In the genomic region with DNA sequence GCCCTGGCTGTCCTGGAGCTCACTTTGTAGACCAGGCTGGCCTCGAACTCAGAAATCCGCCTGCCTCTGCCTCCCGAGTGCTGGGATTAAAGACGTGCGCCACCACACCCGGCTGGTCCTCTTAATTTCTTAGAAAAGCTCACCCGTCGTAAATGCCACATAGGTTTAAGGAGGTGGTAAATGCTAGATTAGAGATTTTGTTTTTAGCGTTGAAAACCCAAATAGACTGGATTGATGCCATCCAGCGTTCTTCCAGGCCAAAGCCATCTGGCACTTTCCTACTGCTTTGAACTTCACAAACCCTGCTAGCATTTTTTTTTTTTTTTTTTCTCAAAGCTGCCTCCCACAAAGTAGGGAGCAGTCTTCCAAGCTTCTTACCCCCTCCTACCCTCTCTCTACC, we compare ENCODE assay signal across 8 mouse cellular contexts. TPM values are rescaled to one million over a fixed set of nuclear protein-coding genes. Genes with fewer than 3 reads are reported as not detected.
A peak's percentile ranks its signal among the peaks of the same experiment; 100 is the strongest.
DNase-seq lines count a peak whose midpoint lies in the region; ATAC-seq and TF ChIP-seq lines count a peak whose summit lies in the region.

No protein-coding gene starts in this region.

- TF ChIP-seq CTCF in lung, postnatal 0 days (IDR thresholded peaks at IDR 0.05), result no peak

- no peaks in the 10 kb centered on the region for H3K27me3 ChIP-seq in embryonic facial prominence, embryonic 12.5 days
- H3K27me3 ChIP-seq in embryonic facial prominence, embryonic 10.5 days (replicated peaks; ENCODE audit: low read depth, poor library complexity, severe bottlenecking), result 0 out of 2 replicates have a peak, but pooled peaks cover 4% of the 10 kb centered on the region
- no peaks in the 10 kb centered on the region for H3K27me3 ChIP-seq in embryonic facial prominence, embryonic 15.5 days
- H3K27me3 ChIP-seq in midbrain, embryonic 14.5 days (ENCODE audit: control insufficient read depth, insufficient read depth, low read length), result no peaks in the 10 kb centered on the region
- no peaks in the 10 kb centered on the region for H3K27me3 ChIP-seq in lung, postnatal 0 days (replicated peaks; ENCODE audit: insufficient read depth, low read length)

- ATAC-seq in embryonic facial prominence, embryonic 12.5 days (ENCODE audit: insufficient number of reproducible peaks, insufficient read depth, low FRiP score, low TSS enrichment), result no peak
- ATAC-seq in embryonic facial prominence, embryonic 15.5 days (ENCODE audit: insufficient number of reproducible peaks, low FRiP score, low TSS enrichment, low read depth), result no peak
- no peak for ATAC-seq in midbrain, embryonic 14.5 days (ENCODE audit: low FRiP score, low TSS enrichment)
- no peak for ATAC-seq in lung, postnatal 0 days

- H3K4me3 ChIP-seq in embryonic facial prominence, embryonic 12.5 days, result no peak overlapping the region
- H3K4me3 ChIP-seq in embryonic facial prominence, embryonic 10.5 days, result no peak overlapping the region
- H3K4me3 ChIP-seq in embryonic facial prominence, embryonic 15.5 days (replicated peaks), result no peak overlapping the region
- no peak overlapping the region for H3K4me3 ChIP-seq in midbrain, embryonic 14.5 days (replicated peaks; ENCODE audit: low read depth, low read length)
- no peak overlapping the region for H3K4me3 ChIP-seq in lung, postnatal 0 days (ENCODE audit: low read depth, low read length)

- H3K27ac ChIP-seq in embryonic facial prominence, embryonic 12.5 days, result no peak overlapping the region
- no peak overlapping the region for H3K27ac ChIP-seq in embryonic facial prominence, embryonic 10.5 days (replicated peaks)
- no peak overlapping the region for H3K27ac ChIP-seq in embryonic facial prominence, embryonic 15.5 days (replicated peaks)
- no peak overlapping the region for H3K27ac ChIP-seq in midbrain, embryonic 14.5 days (replicated peaks; ENCODE audit: low read depth, low read length)
- H3K27ac ChIP-seq in lung, postnatal 0 days (ENCODE audit: low read length), result no peak overlapping the region

- 95% methylated on average over 10 of the region's 10 CpGs for WGBS in embryonic facial prominence, embryonic 12.5 days
- WGBS in embryonic facial prominence, embryonic 10.5 days, result 93% methylated on average over 10 of the region's 10 CpGs
- WGBS in embryonic facial prominence, embryonic 15.5 days, result 86% methylated on average over 10 of the region's 10 CpGs
- 88% methylated on average over 9 of the region's 10 CpGs for WGBS in midbrain, embryonic 14.5 days
- WGBS in lung, postnatal 0 days, result 85% methylated on average over 10 of the region's 10 CpGs

- peaks cover 22% of the 10 kb centered on the region for H3K36me3 ChIP-seq in embryonic facial prominence, embryonic 12.5 days
- peaks cover 32% of the 10 kb centered on the region for H3K36me3 ChIP-seq in embryonic facial prominence, embryonic 10.5 days (replicated peaks)
- peaks cover 31% of the 10 kb centered on the region for H3K36me3 ChIP-seq in embryonic facial prominence, embryonic 15.5 days
- H3K36me3 ChIP-seq in midbrain, embryonic 14.5 days (ENCODE audit: control insufficient read depth, insufficient read depth, low read length), result peaks cover 35% of the 10 kb centered on the region
- peaks cover 10% of the 10 kb centered on the region; the same call in 1 of the 2 replicates for H3K36me3 ChIP-seq in lung, postnatal 0 days (ENCODE audit: insufficient read depth, low read length)

- no peak for DNase-seq in embryonic facial prominence, embryonic 10.5 days (ENCODE audit: low spot score)
- peak; percentile 10 to 25 for DNase-seq in left cerebral cortex, adult 18-20 months (ENCODE audit: low spot score in 2 of 2)
- DNase-seq in left cerebral cortex, adult 11 months (ENCODE audit: low spot score), result no peak
- DNase-seq in midbrain, embryonic 14.5 days, result no peak
- no peak for DNase-seq in lung, postnatal 0 days (ENCODE audit: low spot score)
- no peak for DNase-seq in kidney, postnatal 10 days

- H3K4me1 ChIP-seq in embryonic facial prominence, embryonic 12.5 days, result no peaks in the 10 kb centered on the region
- peaks cover 7% of the 10 kb centered on the region; the same call in 1 of the 2 replicates for H3K4me1 ChIP-seq in embryonic facial prominence, embryonic 10.5 days
- peaks cover 11% of the 10 kb centered on the region; the same call in 1 of the 2 replicates for H3K4me1 ChIP-seq in embryonic facial prominence, embryonic 15.5 days
- no peaks in the 10 kb centered on the region for H3K4me1 ChIP-seq in midbrain, embryonic 14.5 days (ENCODE audit: control insufficient read depth, insufficient read depth, low read length)
- H3K4me1 ChIP-seq in lung, postnatal 0 days (ENCODE audit: insufficient read depth, low read depth, low read length), result no peaks in the 10 kb centered on the region

- no peak overlapping the region for H3K9ac ChIP-seq in embryonic facial prominence, embryonic 12.5 days
- no peak overlapping the region for H3K9ac ChIP-seq in embryonic facial prominence, embryonic 15.5 days
- H3K9ac ChIP-seq in midbrain, embryonic 14.5 days (replicated peaks; ENCODE audit: low read length), result no peak overlapping the region
- no peak overlapping the region for H3K9ac ChIP-seq in lung, postnatal 0 days (replicated peaks; ENCODE audit: low read depth)

- no peak for TF ChIP-seq EP300 in lung, postnatal 0 days (IDR thresholded peaks at IDR 0.05)

- H3K9me3 ChIP-seq in embryonic facial prominence, embryonic 12.5 days, result no peaks in the 10 kb centered on the region
- H3K9me3 ChIP-seq in embryonic facial prominence, embryonic 10.5 days, result no peaks in the 10 kb centered on the region
- no peaks in the 10 kb centered on the region for H3K9me3 ChIP-seq in embryonic facial prominence, embryonic 15.5 days (replicated peaks)
- no peaks in the 10 kb centered on the region for H3K9me3 ChIP-seq in midbrain, embryonic 14.5 days (ENCODE audit: control insufficient read depth, low read length)
- no peaks in the 10 kb centered on the region for H3K9me3 ChIP-seq in lung, postnatal 0 days (ENCODE audit: low read length)

- peak overlapping the region; percentile 69 for H3K4me2 ChIP-seq in embryonic facial prominence, embryonic 12.5 days (replicated peaks)
- 0 out of 2 replicates have a peak overlapping the region, but pooled peaks have one; percentile 72 for H3K4me2 ChIP-seq in embryonic facial prominence, embryonic 15.5 days (replicated peaks)
- peak overlapping the region; percentile 65; the same call in 1 of the 2 replicates for H3K4me2 ChIP-seq in midbrain, embryonic 14.5 days (ENCODE audit: low read length)
- no peak overlapping the region for H3K4me2 ChIP-seq in lung, postnatal 0 days (replicated peaks; ENCODE audit: low read depth, low read length)

RNA-seq across cellular contexts. Expression of a gene that starts 24.4 kb away (rescaled TPM):
- 125 and 129 TPM in 2 replicates for polyA plus RNA-seq in embryonic facial prominence, embryonic 12.5 days (2016; fragmentation: Nextera tagmentation; extraction: Ambion mirVana)
- 79.3 and 79.7 TPM in 2 replicates for polyA plus RNA-seq in embryonic facial prominence, embryonic 10.5 days (2016; fragmentation: Nextera tagmentation; extraction: Ambion mirVana)
- 100 to 1,000 TPM; 114 to 117 TPM for total RNA-seq in left cerebral cortex, adult 18-20 months (2021)
- polyA plus RNA-seq in embryonic facial prominence, embryonic 15.5 days (2015; fragmentation: Nextera tagmentation; extraction: Ambion mirVana), result 99.7 and 100.0 TPM in 2 replicates
- polyA plus RNA-seq in midbrain, embryonic 14.5 days (2014; fragmentation: Nextera tagmentation; extraction: Ambion mirVana), result 99.9 and 117 TPM in 2 replicates
- polyA plus RNA-seq in lung, postnatal 0 days (2015; fragmentation: Nextera tagmentation; extraction: Ambion mirVana), result 73.1 and 75.3 TPM in 2 replicates

RNA-seq across cellular contexts. Expression of a gene that starts 36.3 kb away (rescaled TPM):
- polyA plus RNA-seq in embryonic facial prominence, embryonic 12.5 days (2016; fragmentation: Nextera tagmentation; extraction: Ambion mirVana), result 29.3 and 34.1 TPM in 2 replicates
- 29.6 and 31.6 TPM in 2 replicates for polyA plus RNA-seq in embryonic facial prominence, embryonic 10.5 days (2016; fragmentation: Nextera tagmentation; extraction: Ambion mirVana)
- 10 to 100 TPM; 30.6 to 32.0 TPM for total RNA-seq in left cerebral cortex, adult 18-20 months (2021)
- polyA plus RNA-seq in embryonic facial prominence, embryonic 15.5 days (2015; fragmentation: Nextera tagmentation; extraction: Ambion mirVana), result 18.9 TPM in 2 replicates
- 28.8 and 45.9 TPM in 2 replicates for polyA plus RNA-seq in midbrain, embryonic 14.5 days (2014; fragmentation: Nextera tagmentation; extraction: Ambion mirVana)
- 14.9 and 17.0 TPM in 2 replicates for polyA plus RNA-seq in lung, postnatal 0 days (2015; fragmentation: Nextera tagmentation; extraction: Ambion mirVana)

RNA-seq across cellular contexts. Expression of a gene that starts 36.5 kb away (rescaled TPM):
- 78.3 and 81.0 TPM in 2 replicates for polyA plus RNA-seq in embryonic facial prominence, embryonic 12.5 days (2016; fragmentation: Nextera tagmentation; extraction: Ambion mirVana)
- polyA plus RNA-seq in embryonic facial prominence, embryonic 10.5 days (2016; fragmentation: Nextera tagmentation; extraction: Ambion mirVana), result 118 and 122 TPM in 2 replicates
- total RNA-seq in left cerebral cortex, adult 18-20 months (2021), result 10 to 100 TPM; 40.7 to 43.4 TPM
- 71.9 and 78.7 TPM in 2 replicates for polyA plus RNA-seq in embryonic facial prominence, embryonic 15.5 days (2015; fragmentation: Nextera tagmentation; extraction: Ambion mirVana)
- polyA plus RNA-seq in midbrain, embryonic 14.5 days (2014; fragmentation: Nextera tagmentation; extraction: Ambion mirVana), result 51.3 and 52.4 TPM in 2 replicates
- polyA plus RNA-seq in lung, postnatal 0 days (2015; fragmentation: Nextera tagmentation; extraction: Ambion mirVana), result 37.1 and 41.3 TPM in 2 replicates

RNA-seq across cellular contexts. Expression of a gene that starts 37.9 kb away (rescaled TPM):
- 37.3 and 38.1 TPM in 2 replicates for polyA plus RNA-seq in embryonic facial prominence, embryonic 12.5 days (2016; fragmentation: Nextera tagmentation; extraction: Ambion mirVana)
- polyA plus RNA-seq in embryonic facial prominence, embryonic 10.5 days (2016; fragmentation: Nextera tagmentation; extraction: Ambion mirVana), result 29.0 and 32.8 TPM in 2 replicates
- total RNA-seq in left cerebral cortex, adult 18-20 months (2021), result 10 to 100 TPM; 68.1 to 76.1 TPM
- polyA plus RNA-seq in embryonic facial prominence, embryonic 15.5 days (2015; fragmentation: Nextera tagmentation; extraction: Ambion mirVana), result 27.3 and 28.7 TPM in 2 replicates
- 17.1 and 20.6 TPM in 2 replicates for polyA plus RNA-seq in midbrain, embryonic 14.5 days (2014; fragmentation: Nextera tagmentation; extraction: Ambion mirVana)
- 15.0 and 16.4 TPM in 2 replicates for polyA plus RNA-seq in lung, postnatal 0 days (2015; fragmentation: Nextera tagmentation; extraction: Ambion mirVana)

Comparison
In these comparisons a context has a peak if more than half of its experiments do, and no peak if none do; other contexts are left out.
1. DNase-seq: peak in left cerebral cortex, adult 18-20 months (2 of 2); none in embryonic facial prominence, embryonic 10.5 days (single experiment), left cerebral cortex, adult 11 months (single experiment), midbrain, embryonic 14.5 days (single experiment), lung, postnatal 0 days (single experiment) and kidney, postnatal 10 days (single experiment).